ENCODE assay signal across 7 mouse cellular contexts in genomic region chr2:32312318-32312964, GRCm38 (mm10). TPM values are rescaled to one million over a fixed set of nuclear protein-coding genes. Genes with fewer than 3 reads are reported as not detected.
DNase-seq lines count a peak whose midpoint lies in the region; ATAC-seq and TF ChIP-seq lines count a peak whose summit lies in the region.

No protein-coding gene starts in this region.

- peak; percentile 90 for DNase-seq in R1 (ENCODE audit: low read depth, low spot score)
- DNase-seq in c-Kit-positive CD71-negative TER-119-negative erythroid progenitor cells, embryonic 14.5 days (ENCODE audit: low read depth) = peak; percentile 72
- peak; percentile 91 for DNase-seq in liver, embryonic 11.5 days (ENCODE audit: low spot score)

- peak overlapping the region; percentile 54 for H3K4me3 ChIP-seq in forebrain, embryonic 16.5 days (replicated peaks; ENCODE audit: low read length)
- peak overlapping the region; percentile 47 for H3K4me3 ChIP-seq in hindbrain, embryonic 15.5 days
- H3K4me3 ChIP-seq in liver, embryonic 11.5 days (ENCODE audit: low read depth, low read length) = peak overlapping the region; percentile 63
- no peak overlapping the region for H3K4me3 ChIP-seq in myocyte
- H3K4me3 ChIP-seq in stomach, embryonic 14.5 days (ENCODE audit: low read depth, low read length) = peak overlapping the region; percentile 82

- no peaks in the 10 kb centered on the region for H3K79me2 ChIP-seq in myocyte (ENCODE audit: control insufficient read depth, insufficient read depth)

- TF ChIP-seq POLR2A in myocyte (IDR thresholded peaks at IDR 0.05; ENCODE audit: insufficient read length, low read depth) = no peak

- H3K4me1 ChIP-seq in forebrain, embryonic 16.5 days (replicated peaks; ENCODE audit: control insufficient read depth, insufficient read depth, low read length) = peaks cover 14% of the 10 kb centered on the region
- peaks cover 19% of the 10 kb centered on the region for H3K4me1 ChIP-seq in hindbrain, embryonic 15.5 days (replicated peaks)
- H3K4me1 ChIP-seq in liver, embryonic 11.5 days (replicated peaks; ENCODE audit: control insufficient read depth, insufficient read depth, low read length) = peaks cover 24% of the 10 kb centered on the region
- peaks cover 43% of the 10 kb centered on the region for H3K4me1 ChIP-seq in stomach, embryonic 14.5 days (ENCODE audit: control insufficient read depth, insufficient read depth, low read length)

- peak overlapping the region; percentile 70 for H3K9ac ChIP-seq in forebrain, embryonic 16.5 days (replicated peaks; ENCODE audit: low read depth, low read length)
- H3K9ac ChIP-seq in hindbrain, embryonic 15.5 days = peak overlapping the region; percentile 49
- H3K9ac ChIP-seq in liver, embryonic 11.5 days (ENCODE audit: low read depth, low read length) = peak overlapping the region; percentile 52
- peak overlapping the region; percentile 65 for H3K9ac ChIP-seq in stomach, embryonic 14.5 days (replicated peaks; ENCODE audit: low read depth, low read length)

- H3K36me3 ChIP-seq in forebrain, embryonic 16.5 days (ENCODE audit: control insufficient read depth, insufficient read depth) = peaks cover 4% of the 10 kb centered on the region
- peaks cover 32% of the 10 kb centered on the region for H3K36me3 ChIP-seq in hindbrain, embryonic 15.5 days
- peaks cover 3% of the 10 kb centered on the region; the same call in 1 of the 2 replicates for H3K36me3 ChIP-seq in liver, embryonic 11.5 days (ENCODE audit: control insufficient read depth, insufficient read depth, low read length)
- no peaks in the 10 kb centered on the region for H3K36me3 ChIP-seq in myocyte (ENCODE audit: control insufficient read depth, insufficient read depth)
- H3K36me3 ChIP-seq in stomach, embryonic 14.5 days (ENCODE audit: control insufficient read depth, insufficient read depth, low read length) = peaks cover 25% of the 10 kb centered on the region; the same call in 1 of the 2 replicates

- WGBS in forebrain, embryonic 16.5 days = under 1% methylated on average over 47 of the region's 56 CpGs
- WGBS in hindbrain, embryonic 15.5 days = 4% methylated on average over 46 of the region's 56 CpGs
- 2% methylated on average over 54 of the region's 56 CpGs for WGBS in liver, embryonic 11.5 days
- WGBS in stomach, embryonic 14.5 days = 2% methylated on average over 44 of the region's 56 CpGs

- peak; percentile 79 for ATAC-seq in forebrain, embryonic 16.5 days
- ATAC-seq in hindbrain, embryonic 15.5 days (ENCODE audit: low FRiP score, low read depth) = peak; percentile 53; the same call in 1 of the 2 replicates
- peak; percentile 87 for ATAC-seq in liver, embryonic 11.5 days (replicated peaks; ENCODE audit: low FRiP score)
- peak; percentile 79 for ATAC-seq in stomach, embryonic 14.5 days (ENCODE audit: insufficient number of reproducible peaks, insufficient read depth, low FRiP score, low read depth)

- H3ac ChIP-seq in myocyte (ENCODE audit: control insufficient read depth, insufficient read length) = no peak overlapping the region

- H3K4me2 ChIP-seq in forebrain, embryonic 16.5 days (ENCODE audit: low read length) = peak overlapping the region; percentile 96
- peak overlapping the region; percentile 93 for H3K4me2 ChIP-seq in hindbrain, embryonic 15.5 days
- H3K4me2 ChIP-seq in liver, embryonic 11.5 days = peak overlapping the region; percentile 99
- peak overlapping the region; percentile 50 for H3K4me2 ChIP-seq in myocyte (ENCODE audit: low read depth)
- H3K4me2 ChIP-seq in stomach, embryonic 14.5 days (replicated peaks; ENCODE audit: low read depth, low read length) = peak overlapping the region; percentile 100

- no peaks in the 10 kb centered on the region for H3K27me3 ChIP-seq in forebrain, embryonic 16.5 days (replicated peaks; ENCODE audit: control insufficient read depth, insufficient read depth, low read length)
- H3K27me3 ChIP-seq in hindbrain, embryonic 15.5 days = peaks cover 6% of the 10 kb centered on the region; the same call in 1 of the 2 replicates
- peaks cover 30% of the 10 kb centered on the region for H3K27me3 ChIP-seq in liver, embryonic 11.5 days (replicated peaks; ENCODE audit: control insufficient read depth, insufficient read depth, low read length)
- H3K27me3 ChIP-seq in myocyte (ENCODE audit: control insufficient read depth, insufficient read depth, insufficient read length) = no peaks in the 10 kb centered on the region
- H3K27me3 ChIP-seq in stomach, embryonic 14.5 days (ENCODE audit: control insufficient read depth, insufficient read depth, low read length) = no peaks in the 10 kb centered on the region

- H3K9me3 ChIP-seq in forebrain, embryonic 16.5 days (ENCODE audit: control insufficient read depth, low read length) = no peaks in the 10 kb centered on the region
- H3K9me3 ChIP-seq in hindbrain, embryonic 15.5 days = no peaks in the 10 kb centered on the region
- H3K9me3 ChIP-seq in liver, embryonic 11.5 days (ENCODE audit: control insufficient read depth, low read length) = no peaks in the 10 kb centered on the region
- H3K9me3 ChIP-seq in stomach, embryonic 14.5 days (ENCODE audit: control insufficient read depth, low read depth, low read length) = no peaks in the 10 kb centered on the region

- peak overlapping the region; percentile 15; the same call in 1 of the 2 replicates for H3K27ac ChIP-seq in forebrain, embryonic 16.5 days (ENCODE audit: low read length)
- no peak overlapping the region for H3K27ac ChIP-seq in hindbrain, embryonic 15.5 days (replicated peaks)
- H3K27ac ChIP-seq in liver, embryonic 11.5 days (ENCODE audit: low read depth, low read length) = no peak overlapping the region
- H3K27ac ChIP-seq in stomach, embryonic 14.5 days (ENCODE audit: low read length) = peak overlapping the region; percentile 44; the same call in 1 of the 2 replicates

TF ChIP-seq in myocyte, 11 proteins besides CTCF, POLR2A, EP300 and RAD21:
- TF ChIP-seq MYOD1 (IDR thresholded peaks at IDR 0.05; ENCODE audit: control insufficient read depth in 1 of 3, insufficient read length in 2 of 3, low read depth in 2 of 3) (no peak), TCF12 (IDR thresholded peaks at IDR 0.05; ENCODE audit: insufficient read depth, poor library complexity, severe bottlenecking) (no peak), TCF3 (IDR thresholded peaks at IDR 0.05; ENCODE audit: insufficient read length, low read depth) (no peak), E2F4 (IDR thresholded peaks at IDR 0.05; ENCODE audit: insufficient read depth) (no peak), MAX (IDR thresholded peaks at IDR 0.05; ENCODE audit: low read depth) (no peak), CEBPB (IDR thresholded peaks at IDR 0.05; ENCODE audit: insufficient read depth, poor library complexity, severe bottlenecking) (no peak), USF1 (IDR thresholded peaks at IDR 0.05; ENCODE audit: low read depth) (no peak)

RNA-seq across cellular contexts. Expression of gene Swi5, which starts 24.6 kb away (rescaled TPM):
- polyA plus RNA-seq in forebrain, embryonic 16.5 days (2015; fragmentation: Nextera tagmentation; extraction: Ambion mirVana) = 362 and 368 TPM in 2 replicates
- 402 and 448 TPM in 2 replicates for polyA plus RNA-seq in hindbrain, embryonic 15.5 days (2015; fragmentation: Nextera tagmentation; extraction: Ambion mirVana)
- polyA plus RNA-seq in liver, embryonic 11.5 days (2014; fragmentation: Nextera tagmentation; extraction: Ambion mirVana) = 369 and 385 TPM in 2 replicates
- 253 TPM for polyA plus RNA-seq in myocyte (2012; fragmentation: generic; extraction: Trizol)
- polyA plus RNA-seq in stomach, embryonic 14.5 days (2014; fragmentation: Nextera tagmentation; extraction: Ambion mirVana) = 137 and 143 TPM in 2 replicates

RNA-seq across cellular contexts. Expression of gene Golga2, which starts 25.3 kb away (rescaled TPM):
- polyA plus RNA-seq in forebrain, embryonic 16.5 days (2015; fragmentation: Nextera tagmentation; extraction: Ambion mirVana) = 29.4 and 29.8 TPM in 2 replicates
- 31.5 and 32.0 TPM in 2 replicates for polyA plus RNA-seq in hindbrain, embryonic 15.5 days (2015; fragmentation: Nextera tagmentation; extraction: Ambion mirVana)
- polyA plus RNA-seq in liver, embryonic 11.5 days (2014; fragmentation: Nextera tagmentation; extraction: Ambion mirVana) = 18.8 and 19.7 TPM in 2 replicates
- polyA plus RNA-seq in myocyte (2012; fragmentation: generic; extraction: Trizol) = 60.7 TPM
- polyA plus RNA-seq in stomach, embryonic 14.5 days (2014; fragmentation: Nextera tagmentation; extraction: Ambion mirVana) = 23.1 and 24.3 TPM in 2 replicates

RNA-seq across cellular contexts. Expression of gene Ciz1, which starts 39.7 kb away (rescaled TPM):
- 64.3 and 64.6 TPM in 2 replicates for polyA plus RNA-seq in forebrain, embryonic 16.5 days (2015; fragmentation: Nextera tagmentation; extraction: Ambion mirVana)
- polyA plus RNA-seq in hindbrain, embryonic 15.5 days (2015; fragmentation: Nextera tagmentation; extraction: Ambion mirVana) = 48.2 and 60.7 TPM in 2 replicates
- 45.5 and 45.8 TPM in 2 replicates for polyA plus RNA-seq in liver, embryonic 11.5 days (2014; fragmentation: Nextera tagmentation; extraction: Ambion mirVana)
- polyA plus RNA-seq in myocyte (2012; fragmentation: generic; extraction: Trizol) = 54.2 TPM
- 44.7 and 45.4 TPM in 2 replicates for polyA plus RNA-seq in stomach, embryonic 14.5 days (2014; fragmentation: Nextera tagmentation; extraction: Ambion mirVana)

RNA-seq across cellular contexts. Expression of gene Dnm1, which starts 40.7 kb away (rescaled TPM):
- 26.9 and 38.4 TPM in 2 replicates for polyA plus RNA-seq in forebrain, embryonic 16.5 days (2015; fragmentation: Nextera tagmentation; extraction: Ambion mirVana)
- 77.2 and 86.0 TPM in 2 replicates for polyA plus RNA-seq in hindbrain, embryonic 15.5 days (2015; fragmentation: Nextera tagmentation; extraction: Ambion mirVana)
- 9.3 and 10.0 TPM in 2 replicates for polyA plus RNA-seq in liver, embryonic 11.5 days (2014; fragmentation: Nextera tagmentation; extraction: Ambion mirVana)
- 44.0 TPM for polyA plus RNA-seq in myocyte (2012; fragmentation: generic; extraction: Trizol)
- polyA plus RNA-seq in stomach, embryonic 14.5 days (2014; fragmentation: Nextera tagmentation; extraction: Ambion mirVana) = 20.5 and 22.6 TPM in 2 replicates

RNA-seq across cellular contexts. Expression of gene Uck1, which starts 52.5 kb away (rescaled TPM):
- polyA plus RNA-seq in forebrain, embryonic 16.5 days (2015; fragmentation: Nextera tagmentation; extraction: Ambion mirVana) = 93.9 and 108 TPM in 2 replicates
- 97.4 and 99.6 TPM in 2 replicates for polyA plus RNA-seq in hindbrain, embryonic 15.5 days (2015; fragmentation: Nextera tagmentation; extraction: Ambion mirVana)
- polyA plus RNA-seq in liver, embryonic 11.5 days (2014; fragmentation: Nextera tagmentation; extraction: Ambion mirVana) = 57.3 and 59.5 TPM in 2 replicates
- polyA plus RNA-seq in myocyte (2012; fragmentation: generic; extraction: Trizol) = 32.1 TPM
- polyA plus RNA-seq in stomach, embryonic 14.5 days (2014; fragmentation: Nextera tagmentation; extraction: Ambion mirVana) = 64.7 and 65.3 TPM in 2 replicates

Comparison
In these comparisons a context has a peak if more than half of its experiments do, and no peak if none do; other contexts are left out.
1. H3K27ac ChIP-seq: peak in forebrain, embryonic 16.5 days (single experiment) and stomach, embryonic 14.5 days (single experiment); none in hindbrain, embryonic 15.5 days (single experiment) and liver, embryonic 11.5 days (single experiment).
2. H3K4me2 ChIP-seq: peak in every context shown above with its lines; median percentile 100 in stomach, embryonic 14.5 days; 99 in liver, embryonic 11.5 days; 96 in forebrain, embryonic 16.5 days; 93 in hindbrain, embryonic 15.5 days; 50 in myocyte.
3. Peak in every context shown above with its lines, with median percentiles within 50 percentile points of each other: DNase-seq, ATAC-seq and H3K9ac ChIP-seq.